Mouse (Mus musculus) urinary bladder, postnatal 4 days (tissue): ENCODE data around the gene Olfr308.
"Not testable (repeated sequence)": the region's sequence is repeated elsewhere in the genome, so short reads cannot be mapped to it uniquely, and the experiment has no call there.

ENCODE experiments used
- DNase-seq, 2 experiments: peaks; one replicate each; pipeline ENCODE4 v3.0.0; 2021 to 2022; ENCODE audit warnings: low spot score in 2 of 2

Olfr308 gene

GRCm38 (mm10) chr7:86325530-86325929 lies at the start of gene Olfr308:
Gene Olfr308 (minus strand): TSS chr7:86325630.
- no peak for DNase-seq

- no peak for DNase-seq
Measured at GRCm38 (mm10) chr7:86366828-86367227, 41.4 kb upstream of the Olfr308 start, which contains the start of gene Olfr305. Gene Olfr305 (minus strand): TSS chr7:86366928.

- DNase-seq, result not testable (repeated sequence)
Measured at GRCm38 (mm10) chr7:86346296-86346695, 20.9 kb upstream of the Olfr308 start.

- DNase-seq, result no peak
Measured at GRCm38 (mm10) chr7:86344253-86344652, 18.8 kb upstream of the Olfr308 start.

GRCm38 (mm10) chr7:86342881-86343565 lies 17.6 kb upstream of the Olfr308 start:
- no peak for DNase-seq

- no peak for DNase-seq
Measured at GRCm38 (mm10) chr7:86337486-86337885, 12.1 kb upstream of the Olfr308 start, which contains the start of gene Olfr307. Gene Olfr307 (minus strand): TSS chr7:86337586.

- DNase-seq, result no peak
Measured at GRCm38 (mm10) chr7:86321323-86321722, 4.1 kb downstream of the Olfr308 start.

GRCm38 (mm10) chr7:86313608-86314007 lies 11.8 kb downstream of the Olfr308 start, which contains the start of gene Olfr309:
Gene Olfr309 (minus strand): TSS chr7:86313708.
- no peak for DNase-seq

GRCm38 (mm10) chr7:86277072-86277471 lies 48.4 kb downstream of the Olfr308 start, which contains the start of gene Olfr310:
Gene Olfr310 (minus strand): TSS chr7:86277172.
- DNase-seq, result no peak
